Comparison of ENCODE assay signal across 9 mouse cellular contexts in the genomic region with DNA sequence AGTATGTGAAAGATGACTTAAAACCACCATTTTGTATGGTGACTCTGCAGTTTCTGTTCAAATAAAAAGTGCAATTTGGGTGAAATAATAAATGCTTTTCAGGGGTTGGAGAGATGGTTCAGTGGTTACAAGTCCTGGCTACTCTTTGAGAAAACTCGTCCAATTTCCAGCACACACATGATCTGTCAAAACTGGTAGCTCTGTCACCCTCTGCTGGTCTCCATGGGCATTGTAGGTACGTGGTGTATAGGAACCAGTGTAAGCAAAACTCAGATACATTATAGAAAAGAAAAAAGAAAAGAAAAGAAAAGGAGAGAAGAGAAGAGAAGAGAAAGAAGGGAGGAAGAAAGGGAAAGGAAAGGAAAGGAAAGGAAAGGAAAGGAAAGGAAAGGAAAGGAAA.
A peak's percentile ranks its signal among the peaks of the same experiment; 100 is the strongest.
DNase-seq lines count a peak whose midpoint lies in the region; ATAC-seq and TF ChIP-seq lines count a peak whose summit lies in the region.
"Had no signal": no experiment of that assay in that cellular context is flagged by ENCODE, and none has a peak within 500 bp of the region (broad histone marks: within the 10 kb centered on the region; RNA-seq: fewer than 3 reads in every experiment).

No protein-coding gene starts in this region.

- TF ChIP-seq CTCF in lung, adult 2 months (IDR thresholded peaks at IDR 0.05; ENCODE audit: insufficient read depth, low read length), result 0 out of 2 replicates have a peak, but pooled peaks have one; percentile 4

- peak; percentile 20 to 34 for DNase-seq in cerebellum, adult 18-20 months
- DNase-seq in cerebellum, adult 11-12 months, result no peak
- DNase-seq in lung, adult 2 months, result no peak
- DNase-seq in lung, adult 18-20 months, result no peak
- DNase-seq in forelimb bud, embryonic 11.5 days (ENCODE audit: low read depth, low spot score), result peak; percentile 57
- DNase-seq in lung, postnatal 25 days (ENCODE audit: low spot score), result peak; percentile 3
- no peak for DNase-seq in gastrocnemius, postnatal 25 days

- H3K4me3 ChIP-seq in lung, adult 2 months (replicated peaks; ENCODE audit: extremely low read depth, low read depth, low read length), result no peak overlapping the region
- H3K4me3 ChIP-seq: erythroblast, embryonic 14.5 days had no signal

- no peak for TF ChIP-seq POLR2A in lung, adult 2 months (IDR thresholded peaks at IDR 0.05; ENCODE audit: borderline replicate concordance, extremely low read depth, low read depth, low read length)

- 19% methylated on average over 2 of the region's 2 CpGs for WGBS in lung, adult 2 months

- no peak for ATAC-seq in erythroid progenitor cell, adult 5-6 weeks (replicated peaks; ENCODE audit: low FRiP score, poor library complexity, severe bottlenecking)

- no peaks in the 10 kb centered on the region for H3K4me1 ChIP-seq in lung, adult 2 months (ENCODE audit: control insufficient read depth, insufficient read depth, low read length)

Comparison
In these comparisons a context has a peak if more than half of its experiments do, and no peak if none do; other contexts are left out.
1. DNase-seq: peak in cerebellum, adult 18-20 months (2 of 2), forelimb bud, embryonic 11.5 days (single experiment) and lung, postnatal 25 days (single experiment); none in cerebellum, adult 11-12 months (single experiment), lung, adult 2 months (single experiment), lung, adult 18-20 months (0 of 2) and gastrocnemius, postnatal 25 days (single experiment).